Mouse (Mus musculus) layer of hippocampus, postnatal 14 days (tissue): ENCODE data around the gene Lrrc19. TPM values are rescaled to one million over a fixed set of nuclear protein-coding genes. Genes with fewer than 3 reads are reported as not detected.

Experiments
- DNase-seq, 2 experiments: peaks; one replicate each; pipeline ENCODE4 v3.0.0; 2021 to 2022; ENCODE audit warnings: low spot score in 2 of 2, mixed read lengths in 1 of 2
- microRNA-seq, 2 experiments: library from miRNA; unstranded; fragments of <30 nt; microRNA quantifications; one replicate each; pipeline ENCODE4 v1.2.0; 2021
- total RNA-seq, 2 experiments: library from RNA; stranded (reverse); gene quantifications; 2 replicates each; pipeline ENCODE4 v1.2.3; 2021

Gene Lrrc19
- total RNA-seq, 2 experiments from 2014 or later: not detected

DNA sequence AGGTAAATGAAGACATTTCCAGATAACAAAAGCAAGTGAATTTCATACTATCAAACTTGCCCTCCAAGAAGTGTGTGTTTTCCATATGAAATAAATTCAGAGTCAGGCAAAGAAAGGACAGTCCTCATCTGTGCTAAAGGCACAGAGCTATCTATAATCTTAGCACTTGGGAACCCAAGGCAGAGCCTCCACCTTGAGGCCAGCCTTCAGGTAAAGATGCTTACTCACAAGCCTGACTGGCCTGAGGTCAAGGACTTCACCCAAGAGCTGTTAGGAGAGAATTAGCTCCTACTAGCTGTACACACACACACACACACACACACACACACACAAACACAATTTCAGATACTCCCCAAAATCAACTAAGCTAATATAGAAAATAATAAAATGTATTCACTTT is 57.2 kb downstream of the Lrrc19 start:
- no peak for DNase-seq

DNA sequence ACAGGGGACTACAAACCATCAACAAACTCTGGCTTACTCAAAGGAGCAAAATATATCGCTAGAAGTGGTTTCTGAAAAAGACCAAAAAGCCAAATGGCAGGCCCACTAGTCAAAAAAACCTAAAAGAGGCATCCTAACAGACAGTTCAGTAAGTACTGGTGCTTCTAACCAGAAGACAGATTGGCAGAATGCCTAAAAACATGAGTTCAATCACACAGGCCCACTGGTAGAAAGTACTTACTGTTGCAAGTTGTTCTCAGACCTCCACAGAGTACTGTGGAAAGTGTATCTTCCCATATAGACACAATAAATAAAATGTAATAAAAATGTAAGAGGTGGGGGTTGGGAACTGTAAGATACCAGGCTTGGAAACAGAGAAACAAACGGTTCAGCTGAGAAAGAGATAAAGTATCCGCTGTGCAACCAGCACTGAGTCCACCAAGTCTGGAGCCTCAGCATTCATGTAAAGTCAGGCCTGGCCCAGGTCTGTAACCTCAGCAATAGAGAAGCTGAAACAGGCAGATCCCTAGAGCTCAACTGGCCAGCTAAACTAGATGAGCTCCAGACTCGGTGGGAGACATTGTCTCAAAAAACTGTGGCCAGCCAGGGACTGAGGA is 58.1 kb downstream of the Lrrc19 start:
- DNase-seq: no peak

Small RNAs within 50 kb of the gene (microRNA-seq; reads per million reads assigned to microRNA genes)
- 647 to 1,416 reads per million in 2 experiments for gene Mir872

Other genes with a start within 250 kb of the Lrrc19 start
- not detected for gene Gm10306, start 93.6 kb downstream of the Lrrc19 start, total RNA-seq
- gene Caap1, start 93.3 kb downstream of the Lrrc19 start, total RNA-seq: 10 to 100 TPM in 1 of 2 experiments, 1 to 10 TPM in 1; 9.4 to 10.8 TPM
- gene Plaa, start 46.9 kb downstream of the Lrrc19 start, total RNA-seq: 10 to 100 TPM; 56.5 to 60.9 TPM
- 10 to 100 TPM; 23.8 to 29.4 TPM for gene Ift74, start 35.7 kb downstream of the Lrrc19 start, total RNA-seq
- gene Tek, start 89.1 kb upstream of the Lrrc19 start, total RNA-seq: 10 to 100 TPM in 1 of 2 experiments, 1 to 10 TPM in 1; 8.8 to 10.7 TPM